Mouse (Mus musculus) cerebellum, postnatal 4 days (tissue): ENCODE measurements at regions not wholly inside any gene's neighbourhood (a gene's known extent, or its start where the extent isn't known, plus 50 kb on each side); places are given as distances from the start of the nearest gene placed in this dataset.

Experiments used
- DNase-seq, 2 experiments: peaks; one replicate each; pipeline ENCODE4 v3.0.0; 2022; ENCODE audit warnings: low spot score in 2 of 2, mixed read lengths in 1 of 2

DNA sequence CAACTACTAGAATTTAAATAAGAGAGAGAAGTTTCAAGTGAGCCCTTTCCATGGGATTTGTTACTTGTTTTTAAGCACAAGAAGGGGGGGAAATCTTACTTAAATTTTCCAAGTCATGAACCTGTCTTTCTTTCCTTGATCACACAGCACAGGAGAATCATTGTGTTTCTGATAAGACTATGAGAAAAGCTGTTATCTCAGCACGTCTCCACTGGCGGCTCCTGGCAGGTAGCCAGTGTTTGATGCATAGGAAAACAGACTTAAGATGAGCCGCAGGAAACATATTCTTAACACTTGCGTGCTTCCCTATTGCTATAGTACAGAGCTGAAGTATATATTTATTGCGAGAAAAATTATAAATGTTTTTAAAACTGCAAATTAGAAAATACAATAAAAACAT is 920.3 kb downstream of the Efna5 start:
- peak in 1 of 2 experiments; percentile 6 for DNase-seq

DNA sequence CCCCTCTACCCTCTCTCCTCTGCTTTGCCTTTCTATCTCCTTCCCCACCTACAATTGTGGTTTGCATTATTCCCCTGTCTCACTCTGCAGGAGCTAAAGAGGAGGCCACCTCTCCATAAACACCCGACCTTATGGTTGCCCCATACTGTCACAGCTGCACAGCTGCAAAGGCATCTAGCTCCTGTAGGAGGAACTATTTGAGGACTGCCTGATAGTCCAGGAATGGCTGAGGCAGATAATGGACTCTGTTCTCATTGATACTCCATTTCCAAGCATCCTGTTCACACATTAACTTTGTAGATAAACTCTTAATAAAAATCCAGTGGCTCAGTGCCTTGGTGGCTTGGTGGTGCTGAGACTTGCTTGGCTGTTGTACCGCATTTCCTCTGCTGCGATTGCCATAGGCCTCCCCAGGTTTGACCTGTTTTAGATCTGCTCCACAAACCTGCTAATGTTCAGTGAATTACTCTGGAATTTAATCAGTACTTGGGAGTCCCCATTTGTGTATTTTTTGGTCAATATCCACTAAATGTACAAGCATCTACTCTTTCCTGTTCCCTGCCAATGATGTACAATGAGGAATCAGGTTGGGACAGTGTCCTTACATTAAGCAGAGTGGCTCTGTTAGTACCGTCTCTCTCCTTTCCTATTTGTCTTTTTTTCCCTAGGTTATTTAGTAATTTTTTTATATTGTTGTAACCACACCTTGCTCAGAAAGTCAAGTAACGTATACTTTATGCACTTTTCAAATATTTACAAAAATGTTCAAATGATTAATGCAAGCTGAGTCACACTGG is 920.9 kb downstream of the Efna5 start:
- no peak for DNase-seq

DNA sequence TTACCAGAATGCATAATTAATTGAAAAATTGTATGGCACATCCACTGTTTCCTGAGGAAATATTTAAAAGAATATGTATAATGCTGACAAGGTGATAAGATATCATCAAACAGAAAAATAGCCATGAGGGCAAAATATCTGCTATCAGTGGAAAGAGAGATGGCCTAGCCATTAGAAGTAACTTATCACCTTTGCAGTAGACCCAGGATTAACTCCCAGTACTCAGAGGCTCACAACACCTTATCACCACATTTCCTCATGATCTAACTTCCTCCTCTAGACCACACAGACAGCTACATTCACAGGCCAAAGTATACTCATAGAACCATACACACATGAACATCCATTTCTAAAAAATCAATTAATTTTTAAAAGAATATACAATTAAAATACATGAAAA is 963.4 kb downstream of the Efna5 start:
- DNase-seq = no peak

DNA sequence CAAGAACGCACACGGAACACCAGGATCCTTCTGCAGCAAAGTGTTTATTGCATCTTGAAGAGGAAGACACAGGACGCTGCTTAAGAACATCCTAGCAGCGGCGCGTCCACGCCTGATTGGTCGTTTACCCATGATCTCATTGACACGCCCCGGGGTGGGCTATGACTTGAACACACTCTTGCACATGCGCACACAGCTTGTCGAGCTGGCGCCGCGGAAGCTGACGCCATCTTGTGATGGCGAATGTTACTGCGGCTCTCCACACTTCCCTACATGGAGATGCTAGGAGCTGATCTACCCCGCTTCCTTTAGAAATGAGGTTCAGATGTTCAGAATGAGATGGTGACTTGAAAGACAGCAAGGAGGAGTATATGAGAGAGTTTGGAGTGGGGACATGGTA is 978.2 kb downstream of the Efna5 start:
- DNase-seq = no peak

DNA sequence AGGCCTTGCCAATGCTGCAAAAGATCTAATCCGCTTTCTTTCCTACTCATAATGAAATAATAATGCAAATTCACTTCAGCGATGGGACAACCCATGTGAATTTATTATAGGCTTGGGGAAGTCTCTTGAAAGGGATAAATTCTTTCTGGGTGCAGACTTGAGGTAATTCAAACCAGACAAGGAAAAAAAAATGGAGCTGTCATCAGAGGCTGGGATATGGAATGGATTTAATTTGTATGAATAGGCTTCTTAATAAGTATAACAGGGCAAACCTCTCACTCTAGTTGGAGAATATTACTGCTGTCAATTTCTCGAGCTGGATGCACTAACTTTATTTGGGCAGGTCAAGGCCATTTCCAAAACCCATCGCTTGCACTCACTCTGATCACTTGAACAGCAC is 990.5 kb downstream of the Efna5 start:
- no peak for DNase-seq

DNA sequence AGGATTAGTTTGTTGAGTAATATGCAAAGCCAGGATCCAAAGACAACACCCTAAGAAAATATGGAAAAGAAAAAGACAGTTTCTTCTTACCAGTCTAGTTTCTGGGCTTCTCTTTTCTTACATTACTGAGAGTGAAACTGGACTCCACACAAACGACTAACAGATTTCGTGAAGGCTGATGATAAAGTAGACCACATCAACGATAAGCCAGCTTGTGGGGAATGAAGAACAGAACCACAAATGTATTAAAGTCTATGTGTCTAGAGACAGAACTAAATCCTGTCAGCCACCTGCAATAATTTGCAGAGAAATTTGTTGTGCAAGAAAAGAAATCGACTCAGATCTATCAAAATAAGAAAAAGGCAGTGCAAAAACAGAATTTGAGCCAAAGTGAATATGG is 1015.0 kb downstream of the Efna5 start:
- DNase-seq = no peak

DNA sequence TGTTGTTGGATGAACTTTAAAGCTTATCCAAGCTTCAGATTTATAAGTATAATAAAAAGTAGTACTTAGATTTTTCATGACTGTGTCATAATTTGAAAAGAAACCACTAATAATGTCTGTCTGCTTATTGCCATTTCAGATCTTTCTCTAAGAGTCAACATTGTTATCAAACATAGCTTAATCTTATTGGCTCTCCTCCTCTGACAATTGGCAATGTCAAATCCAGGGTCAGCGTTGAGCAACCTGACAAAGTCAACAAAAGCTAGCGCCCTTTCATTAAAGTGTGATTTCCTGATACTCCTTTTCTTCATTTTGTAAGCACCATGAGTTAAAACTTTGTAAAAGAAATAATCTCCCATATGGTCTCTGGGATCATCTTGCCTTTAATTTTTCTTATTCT is 1018.7 kb downstream of the Efna5 start:
- no peak for DNase-seq

DNA sequence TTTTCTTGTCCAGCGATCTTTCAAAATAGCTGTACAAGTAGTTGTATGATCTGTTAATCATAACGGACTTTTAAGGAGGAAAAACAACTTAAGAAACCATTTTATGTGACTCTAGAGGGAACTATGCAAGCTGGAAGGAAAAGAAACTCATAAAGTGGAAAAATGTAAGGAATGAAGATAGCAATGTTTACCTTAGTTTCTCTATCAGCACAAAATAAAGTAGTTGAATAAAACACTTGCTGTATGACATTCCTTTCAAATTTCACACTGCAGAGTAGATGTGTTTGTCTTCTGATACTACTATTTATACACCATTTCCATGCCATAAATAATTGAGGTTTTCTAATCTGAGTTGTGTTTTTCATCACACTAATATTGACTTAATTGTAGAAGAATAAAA is 1043.6 kb downstream of the Efna5 start:
- no peak for DNase-seq

DNA sequence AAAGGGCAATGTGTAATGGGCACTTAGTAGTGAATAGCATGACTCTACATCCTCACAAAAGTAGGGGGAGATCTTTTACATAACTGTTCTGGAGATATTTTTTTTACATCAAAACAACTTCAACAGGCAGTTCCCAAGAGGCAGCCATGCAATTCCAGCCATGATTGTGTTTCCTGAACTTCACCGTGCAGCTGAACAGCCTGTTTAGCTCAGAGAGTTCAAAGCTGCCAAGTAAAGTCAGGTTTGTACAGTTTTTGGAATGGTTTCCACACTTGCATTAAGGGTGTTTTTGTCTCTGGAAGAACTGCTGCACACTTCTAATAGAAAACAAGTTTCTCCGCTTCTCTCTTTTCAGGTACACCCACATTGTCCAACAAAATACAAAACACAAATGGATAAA is 1065.6 kb downstream of the Efna5 start:
- DNase-seq = no peak

DNA sequence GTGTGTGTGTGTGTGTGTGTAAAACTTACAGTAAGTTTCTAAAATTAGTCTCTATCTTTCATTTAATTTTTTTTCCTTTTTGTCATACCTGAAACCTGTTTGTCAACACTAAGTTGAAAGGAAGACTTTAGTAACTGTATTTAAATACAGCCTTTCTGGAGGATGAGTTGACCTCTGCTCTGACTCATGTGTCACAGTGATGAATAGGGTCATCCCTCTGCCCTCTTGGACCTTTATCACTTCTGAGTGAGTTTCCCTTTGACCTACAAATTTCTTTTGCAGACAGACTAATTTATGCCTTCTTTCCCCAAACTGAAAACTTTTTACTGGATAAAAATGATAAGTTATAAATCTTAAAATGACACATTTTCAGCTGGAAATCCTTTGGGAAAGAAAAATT is 1112.8 kb downstream of the Efna5 start:
- DNase-seq = no peak

DNA sequence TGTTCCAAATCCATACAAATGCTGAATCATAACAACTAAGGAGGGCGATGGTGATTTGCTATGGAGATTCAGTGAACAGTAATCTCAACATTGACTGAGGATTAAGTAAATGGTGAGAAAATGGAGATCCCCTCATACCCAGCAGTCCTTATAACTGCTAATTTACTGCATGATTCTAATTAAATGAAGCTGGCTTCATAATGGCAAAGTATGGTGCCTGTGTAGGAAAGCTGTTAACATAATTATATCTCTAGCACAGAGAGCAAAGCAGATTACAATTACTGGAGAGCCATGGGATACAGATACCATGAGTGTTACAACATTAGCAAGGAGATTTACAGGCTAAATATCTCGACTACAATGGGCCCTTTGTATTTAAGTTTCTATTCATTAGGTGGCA is 1116.0 kb downstream of the Efna5 start:
- DNase-seq = no peak
